Mouse (Mus musculus) midbrain, embryonic 14.5 days (tissue): ENCODE results near the gene Dab2ip. TPM values are rescaled to one million over a fixed set of nuclear protein-coding genes. Genes with fewer than 3 reads are reported as not detected.

ENCODE experiments used
- ATAC-seq: fragments of 200-750 bp; cut with Nextera tagmentation; 2 replicates; pipeline ENCODE4 v1.8.0; 2017; ENCODE audit warnings: moderate number of reproducible peaks, moderate library complexity; ENCODE audit not compliant: low FRiP score, low TSS enrichment
- DNase-seq: peaks from one replicate; pipeline ENCODE4 v3.0.0-alpha.2; 2015
- H3K27ac ChIP-seq: fragments of 300-500 bp; sonication (generic); replicated peaks from 2 replicates; pipeline ENCODE4 v1.5.1; 2014; ENCODE audit warnings: mild to moderate bottlenecking, low read depth, low read length, moderate library complexity
- H3K27me3 ChIP-seq: fragments of 300-500 bp; sonication (generic); 2 replicates; pipeline ENCODE4 v1.6.1; 2014; ENCODE audit warnings: low read length, control low read depth, mixed read lengths; ENCODE audit not compliant: control insufficient read depth, insufficient read depth
- H3K36me3 ChIP-seq: fragments of 300-500 bp; sonication (generic); 2 replicates; pipeline ENCODE4 v1.6.1; 2014; ENCODE audit warnings: low read length, control low read depth; ENCODE audit not compliant: control insufficient read depth, insufficient read depth
- H3K4me1 ChIP-seq: fragments of 300-500 bp; sonication (generic); 2 replicates; pipeline ENCODE4 v1.6.1; 2014; ENCODE audit warnings: mild to moderate bottlenecking, antibody characterized with exemption, low read length, control low read depth; ENCODE audit not compliant: control insufficient read depth, insufficient read depth
- H3K4me2 ChIP-seq: fragments of 300-500 bp; sonication (generic); 2 replicates; pipeline ENCODE4 v1.6.1; 2014; ENCODE audit warnings: mild to moderate bottlenecking, low read length, moderate library complexity
- H3K4me3 ChIP-seq: fragments of 300-500 bp; sonication (generic); replicated peaks from 2 replicates; pipeline ENCODE4 v1.5.1; 2014; ENCODE audit warnings: low read depth, low read length
- H3K9ac ChIP-seq: fragments of 300-500 bp; sonication (generic); replicated peaks from 2 replicates; pipeline ENCODE4 v1.6.1; 2014; ENCODE audit warnings: mild to moderate bottlenecking, low read length, moderate library complexity
- H3K9me3 ChIP-seq: fragments of 300-500 bp; sonication (generic); 2 replicates; pipeline ENCODE4 v1.6.1; 2016; ENCODE audit warnings: low read length, control low read depth, mixed read lengths; ENCODE audit not compliant: control insufficient read depth
- WGBS: fragments of 180-500 bp; shearing (Covaris S2); extraction: QIAGEN DNeasy Blood & Tissue Kit; methylation state at CpG from one replicate; pipeline ENCODE4 v1.1.7; 2014; 5-methylcytosine and 5-hydroxymethylcytosine counted together
- polyA plus RNA-seq: library from polyadenylated mRNA; unstranded; fragments of >200 nt; fragmentation: Nextera tagmentation; extraction: Ambion mirVana; gene quantifications from 2 replicates; pipeline ENCODE4 v1.2.1, GENCODE M21; 2014

The Dab2ip gene
- polyA plus RNA-seq, 1 experiment from 2014 or later = 46.4 TPM

- Histone ChIP-seq H3K27me3 (no peaks in the 10 kb centered on the region), H3K9me3 (no peaks in the 10 kb centered on the region), H3K4me2 (no peak overlapping the region), H3K36me3 (no peaks in the 10 kb centered on the region), H3K4me1 (peaks cover 46% of the 10 kb centered on the region), H3K27ac (no peak overlapping the region), H3K9ac (no peak overlapping the region), H3K4me3 (no peak overlapping the region)
- ATAC-seq = no peak
- WGBS = 85% methylated on average over 4 of the region's 4 CpGs
- no peak for DNase-seq
Observed at GRCm38 (mm10) chr2:35688121-35688520, 130.1 kb downstream of the Dab2ip start.

DNA sequence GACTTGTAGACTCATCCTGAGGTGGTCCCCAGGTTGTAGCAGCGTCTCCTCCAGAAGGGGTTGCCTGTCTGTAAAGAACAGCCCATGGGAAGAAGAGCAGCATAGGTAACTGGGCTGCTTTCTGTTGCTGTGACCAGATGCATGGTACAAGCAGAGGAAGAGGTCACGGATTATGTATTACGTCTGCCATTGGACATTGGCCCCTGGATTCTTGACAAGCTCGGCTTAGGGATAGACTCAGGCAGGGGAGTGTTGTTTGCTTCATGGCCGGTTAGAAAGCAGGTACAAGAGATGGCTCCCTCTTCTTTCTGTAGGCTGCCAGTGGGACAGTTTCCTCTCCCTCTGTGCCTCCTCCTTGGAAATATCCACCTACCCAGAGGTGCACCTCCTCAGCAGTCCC lies 130.5 kb downstream of the Dab2ip start:
- Histone ChIP-seq H3K9ac (no peak overlapping the region), H3K4me1 (peaks cover 45% of the 10 kb centered on the region), H3K4me2 (no peak overlapping the region), H3K4me3 (no peak overlapping the region), H3K27me3 (no peaks in the 10 kb centered on the region), H3K9me3 (no peaks in the 10 kb centered on the region), H3K36me3 (no peaks in the 10 kb centered on the region), H3K27ac (no peak overlapping the region)
- 90% methylated on average over 5 of the region's 5 CpGs for WGBS
- no peak for DNase-seq
- no peak for ATAC-seq

DNA sequence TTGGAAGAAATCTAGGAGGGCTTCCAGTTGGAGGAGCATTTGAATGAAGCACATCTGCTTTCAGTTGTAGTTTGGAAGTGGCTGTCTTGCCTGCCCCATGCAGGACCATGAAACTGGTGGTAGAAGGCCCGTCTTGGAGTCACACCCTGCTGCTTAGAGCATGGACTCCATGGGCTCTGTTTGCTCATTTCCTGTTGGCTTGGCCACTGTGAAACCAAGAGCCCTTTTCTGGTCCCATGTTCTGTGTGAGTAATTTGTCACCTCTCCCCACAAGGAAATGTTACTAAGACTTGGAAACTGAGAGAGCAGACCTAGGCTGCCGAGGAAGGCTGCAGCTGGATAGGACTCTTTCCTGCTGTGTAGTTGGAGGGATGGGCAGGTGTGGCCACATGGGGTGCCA lies 131.8 kb downstream of the Dab2ip start:
- H3K36me3 ChIP-seq = no peaks in the 10 kb centered on the region
- WGBS = 84% methylated on average over 2 of the region's 2 CpGs
- H3K4me3 ChIP-seq = no peak overlapping the region
- ATAC-seq (no peak), DNase-seq (no peak)
- H3K4me2 ChIP-seq = no peak overlapping the region
- no peak overlapping the region for H3K27ac ChIP-seq
- H3K9ac ChIP-seq = no peak overlapping the region
- peaks cover 35% of the 10 kb centered on the region for H3K4me1 ChIP-seq
- H3K27me3 ChIP-seq = no peaks in the 10 kb centered on the region
- no peaks in the 10 kb centered on the region for H3K9me3 ChIP-seq

DNA sequence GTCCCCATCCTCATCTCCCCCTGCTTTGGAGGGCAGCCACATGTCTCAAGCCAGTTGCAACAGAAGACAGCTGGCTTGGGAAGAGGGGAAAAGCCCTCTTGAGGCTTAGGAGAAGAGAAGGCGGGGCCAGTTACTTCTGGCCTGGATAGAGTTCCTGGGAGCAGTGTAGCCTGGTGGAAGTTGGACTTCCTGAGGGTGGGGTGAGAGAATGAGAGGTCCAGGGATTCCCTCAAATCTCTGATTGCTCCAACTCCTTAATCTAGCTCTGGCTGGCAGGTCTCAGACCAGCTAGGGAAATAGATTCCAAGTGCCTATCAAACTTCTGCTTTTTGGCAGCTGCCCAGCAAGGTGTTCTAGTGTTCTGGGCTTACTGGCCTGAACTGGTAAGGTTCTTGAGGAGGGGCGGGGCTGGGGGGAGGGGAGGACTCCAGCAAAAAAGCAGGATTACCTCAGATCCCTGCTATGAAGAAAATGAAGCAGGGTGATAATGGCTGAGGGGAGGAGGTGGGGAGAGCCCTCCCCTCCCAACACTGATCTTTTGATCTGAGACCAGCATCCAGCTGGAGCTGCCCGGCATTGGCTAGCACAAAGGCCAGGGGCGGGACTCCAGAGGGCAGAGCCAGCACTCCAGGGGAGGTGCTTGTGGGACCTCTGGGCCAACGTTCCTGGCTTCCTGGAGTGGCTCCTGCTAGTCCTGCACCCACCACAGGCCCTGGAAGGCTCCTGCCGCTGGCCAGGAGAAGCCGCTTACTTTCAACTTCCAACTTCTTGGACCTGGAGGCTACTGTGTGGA lies 133.4 kb downstream of the Dab2ip start:
- peak; percentile 63 for DNase-seq
- Histone ChIP-seq H3K27ac (peak overlapping the region; percentile 50; the same call in 1 of the 2 replicates), H3K9me3 (no peaks in the 10 kb centered on the region)

DNA sequence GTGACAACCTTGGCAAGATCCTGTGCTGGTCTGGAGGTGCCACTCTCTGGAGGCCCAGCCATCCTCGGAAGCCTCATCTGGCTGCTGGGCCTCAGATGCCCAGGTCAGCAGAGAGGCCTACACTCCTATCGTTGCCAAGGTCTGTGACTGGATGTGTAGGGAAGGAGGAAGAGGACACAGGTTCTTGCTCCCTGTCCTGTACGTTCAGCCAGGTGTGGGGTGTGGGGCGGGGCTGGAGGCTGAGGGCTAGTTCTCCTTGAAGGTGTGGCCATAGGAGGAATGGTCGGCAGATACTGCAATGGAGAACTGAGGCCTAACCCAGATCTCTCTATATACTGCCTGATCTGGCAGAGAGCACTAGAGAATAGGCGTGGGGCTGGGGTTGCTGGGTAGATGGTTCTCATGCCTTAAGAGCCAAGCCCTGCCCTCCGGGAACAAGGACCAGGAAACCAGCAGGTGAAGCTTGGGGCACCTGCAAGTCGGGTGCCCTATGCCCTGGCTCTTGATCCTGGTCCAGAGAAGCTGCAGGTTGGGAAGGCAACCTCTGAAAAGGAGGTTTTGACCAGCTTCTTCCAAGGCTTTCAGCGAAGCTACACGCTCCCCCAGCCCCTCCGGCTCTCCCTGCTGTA lies 134.3 kb downstream of the Dab2ip start:
- Histone ChIP-seq H3K36me3 (no peaks in the 10 kb centered on the region), H3K27ac (no peak overlapping the region), H3K4me3 (no peak overlapping the region), H3K4me1 (peaks cover 53% of the 10 kb centered on the region), H3K9ac (no peak overlapping the region), H3K4me2 (no peak overlapping the region), H3K9me3 (no peaks in the 10 kb centered on the region), H3K27me3 (no peaks in the 10 kb centered on the region)
- ATAC-seq = no peak
- DNase-seq = no peak
- 87% methylated on average over 11 of the region's 11 CpGs for WGBS

More for the DNA sequence above, 133.4 kb downstream of the Dab2ip start:
- H3K27me3 ChIP-seq = no peaks in the 10 kb centered on the region
- peaks cover 45% of the 10 kb centered on the region for H3K4me1 ChIP-seq
- no peaks in the 10 kb centered on the region for H3K36me3 ChIP-seq
- H3K9ac ChIP-seq = no peak overlapping the region
- H3K4me3 ChIP-seq = no peak overlapping the region
- ATAC-seq = peak; percentile 58; the same call in 1 of the 2 replicates
- no peak overlapping the region for H3K4me2 ChIP-seq
- 12% methylated on average over 7 of the region's 7 CpGs for WGBS

DNA sequence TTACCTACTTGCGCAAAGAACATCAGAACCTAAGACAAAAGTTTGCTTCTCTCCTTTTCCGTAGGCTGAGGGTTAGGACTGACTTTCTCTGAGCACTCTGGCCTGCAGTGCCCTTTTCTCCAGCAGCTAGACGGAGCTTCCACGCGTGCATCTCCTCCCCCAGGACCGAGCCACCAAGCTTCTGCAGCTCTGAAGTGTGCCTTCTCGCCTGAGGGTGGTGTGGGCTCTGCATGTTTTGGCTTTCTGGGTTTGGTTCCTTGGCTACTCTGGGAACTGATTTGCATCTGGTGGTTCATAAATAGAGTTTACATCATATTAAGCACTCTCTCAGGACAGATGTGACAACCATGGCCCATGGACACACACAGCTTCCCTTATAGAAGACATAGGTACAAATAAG lies 135.0 kb downstream of the Dab2ip start:
- H3K27ac ChIP-seq = no peak overlapping the region
- peaks cover 53% of the 10 kb centered on the region for H3K4me1 ChIP-seq
- no peaks in the 10 kb centered on the region for H3K36me3 ChIP-seq
- WGBS = 69% methylated on average over 7 of the region's 7 CpGs
- no peaks in the 10 kb centered on the region for H3K27me3 ChIP-seq
- H3K4me3 ChIP-seq = no peak overlapping the region
- H3K9me3 ChIP-seq = no peaks in the 10 kb centered on the region
- no peak overlapping the region for H3K9ac ChIP-seq
- ATAC-seq (no peak), DNase-seq (no peak)
- H3K4me2 ChIP-seq = no peak overlapping the region

DNA sequence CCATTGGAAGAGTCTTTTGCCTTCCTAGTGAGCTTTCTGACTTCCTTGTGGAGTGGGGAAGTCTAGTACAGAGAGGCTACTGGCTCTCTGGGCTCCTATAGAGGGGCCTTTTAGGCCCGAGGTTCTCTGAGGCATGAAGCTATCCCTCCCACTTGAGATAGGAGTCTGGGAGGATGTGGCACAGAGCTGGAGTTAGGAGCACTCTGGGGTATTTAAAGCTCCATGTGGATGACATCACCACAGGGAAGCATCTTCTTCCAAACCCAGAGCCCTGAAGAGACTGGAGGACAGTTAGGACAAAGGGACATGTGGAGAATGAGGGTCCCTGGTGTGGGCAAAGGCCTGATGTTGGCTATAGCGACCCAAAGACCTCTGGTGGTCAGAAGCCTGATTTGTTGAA lies 136.0 kb downstream of the Dab2ip start:
- Histone ChIP-seq H3K4me3 (no peak overlapping the region), H3K27me3 (no peaks in the 10 kb centered on the region), H3K4me1 (peaks cover 53% of the 10 kb centered on the region), H3K4me2 (no peak overlapping the region), H3K36me3 (no peaks in the 10 kb centered on the region), H3K9me3 (no peaks in the 10 kb centered on the region), H3K27ac (no peak overlapping the region), H3K9ac (no peak overlapping the region)
- ATAC-seq = no peak
- DNase-seq = no peak
- WGBS = 49% methylated on average over 2 of the region's 2 CpGs

DNA sequence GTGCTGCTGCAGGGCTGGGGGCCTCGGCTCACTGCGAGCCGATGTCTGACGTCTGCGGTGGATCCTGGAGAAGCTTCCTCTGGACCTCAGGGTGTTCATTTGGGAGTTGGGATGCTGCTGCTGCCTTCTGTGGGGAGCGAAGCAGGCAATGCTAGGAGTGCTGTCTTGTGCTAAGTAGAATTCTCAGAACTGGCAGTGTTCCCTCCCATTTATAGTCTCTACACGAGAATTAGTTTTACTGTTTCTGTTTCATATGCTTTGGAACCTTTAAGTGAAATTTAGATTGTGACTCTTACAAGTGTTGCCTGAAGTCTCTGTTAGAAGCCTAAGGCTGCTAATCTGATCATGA lies 138.1 kb downstream of the Dab2ip start:
- WGBS = 65% methylated on average over 7 of the region's 7 CpGs
- no peaks in the 10 kb centered on the region for H3K27me3 ChIP-seq
- H3K9ac ChIP-seq = no peak overlapping the region
- H3K4me2 ChIP-seq = no peak overlapping the region
- H3K36me3 ChIP-seq = no peaks in the 10 kb centered on the region
- no peak for ATAC-seq
- H3K4me1 ChIP-seq = peaks cover 58% of the 10 kb centered on the region
- no peak overlapping the region for H3K4me3 ChIP-seq
- no peaks in the 10 kb centered on the region for H3K9me3 ChIP-seq
- DNase-seq = no peak
- 0 out of 2 replicates have a peak overlapping the region, but pooled peaks have one; percentile 26 for H3K27ac ChIP-seq
